Mouse (Mus musculus): Measurements from ENCODE around the gene Zfp276.

GRCm38 (mm10) chr8:123308738-123309137, 54.7 kb downstream of the Zfp276 start:
- no peak for TF ChIP-seq CTCF (IDR thresholded peaks at IDR 0.05; ENCODE audit: control insufficient read depth, insufficient read depth, insufficient replicate concordance, low read depth, low read length)
- TF ChIP-seq POLR2A (IDR thresholded peaks at IDR 0.05; ENCODE audit: control insufficient read depth, low read depth, low read length), result no peak

Data from testis, adult 2 months (tissue).